Mouse (Mus musculus): ENCODE results near the gene Gm20388. TPM values are rescaled to one million over a fixed set of nuclear protein-coding genes. Genes with fewer than 3 reads are reported as not detected.

Gene Gm20388
- total and polyA plus RNA-seq, 3 experiments: 0.02 to 0.05 TPM; not detected in 1

DNA sequence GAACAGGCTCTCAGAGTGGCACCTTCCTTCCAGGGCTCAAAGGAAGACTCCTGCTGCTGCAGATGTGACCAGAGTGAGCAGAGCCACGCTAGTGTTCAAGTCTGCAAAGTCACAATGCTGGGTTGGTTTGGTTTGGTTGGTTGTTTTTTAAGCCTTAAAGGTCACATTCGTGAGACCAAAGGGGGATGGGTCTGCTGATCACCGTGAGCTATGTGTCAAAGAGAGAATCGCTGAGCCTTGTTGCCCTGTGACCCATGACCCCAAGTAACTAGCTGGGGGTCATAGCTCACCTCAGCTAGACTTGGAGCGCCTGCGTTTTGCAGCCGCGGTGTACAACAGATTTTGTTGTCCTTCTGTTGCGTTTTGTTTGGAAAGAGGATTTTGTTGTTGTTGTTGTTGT is 1460.6 kb downstream of the Gm20388 start:
- Histone ChIP-seq H3K4me3 (ENCODE audit: low read depth, low read length) (no peak overlapping the region), H3K9me3 (replicated peaks) (peaks cover 93% of the 10 kb centered on the region), H3K36me3 (replicated peaks) (no peaks in the 10 kb centered on the region), H3K4me1 (ENCODE audit: insufficient read depth, low read depth, low read length) (no peaks in the 10 kb centered on the region), H3K27me3 (ENCODE audit: insufficient read depth, low read length) (no peaks in the 10 kb centered on the region)
- ATAC-seq (ENCODE audit: extremely low read depth, insufficient number of reproducible peaks, low FRiP score, poor library complexity, severe bottlenecking) (no peak), DNase-seq (ENCODE audit: low spot score) (no peak)
- TF ChIP-seq POLR2AphosphoS5 (IDR thresholded peaks at IDR 0.05; ENCODE audit: insufficient replicate concordance, low read depth, low read length) (no peak), GATA1 (IDR thresholded peaks at IDR 0.05; ENCODE audit: borderline replicate concordance, low read length) (no peak), GATA2 (IDR thresholded peaks at IDR 0.05; ENCODE audit: borderline replicate concordance, low read depth, low read length) (no peak), TAL1 (conservative IDR thresholded peaks at IDR 0.05; ENCODE audit: low read depth, low read length) (no peak), CTCF (IDR thresholded peaks at IDR 0.05; ENCODE audit: low read depth, low read length) (no peak)

DNA sequence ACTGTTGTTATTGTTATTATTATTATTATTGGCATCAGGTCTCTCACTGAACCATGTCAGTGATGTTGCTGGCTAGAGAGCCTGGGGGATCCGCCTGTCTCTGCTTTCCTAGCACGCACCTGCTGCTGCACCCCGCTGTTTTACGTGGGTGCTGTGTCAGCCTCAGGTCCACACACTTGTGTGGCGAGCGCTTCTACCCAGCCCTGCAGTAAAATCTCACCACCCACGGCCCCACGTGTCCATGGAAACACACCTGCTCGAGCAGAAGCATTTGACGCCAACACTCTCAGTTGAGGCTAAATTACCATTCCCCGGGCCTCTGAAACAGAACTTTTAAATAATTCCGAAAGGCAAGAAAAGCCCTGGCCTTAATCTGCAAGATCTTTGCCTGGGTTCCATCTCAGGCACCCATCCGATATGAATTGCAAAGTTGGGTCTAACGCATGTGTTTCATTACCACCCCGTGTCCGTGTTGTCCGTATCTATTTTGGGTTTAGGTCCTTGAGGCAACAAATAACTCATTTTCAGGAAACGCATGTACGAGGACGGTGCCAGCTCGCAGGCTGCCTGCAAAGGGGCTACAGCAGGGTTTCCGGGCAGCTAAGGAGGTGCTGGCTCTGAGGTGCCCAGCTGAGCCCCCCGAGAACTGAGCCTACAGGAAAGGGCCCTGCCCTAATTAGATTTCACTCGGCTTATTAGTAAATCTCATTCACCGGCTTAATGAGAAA is 1461.4 kb downstream of the Gm20388 start:
- DNase-seq (ENCODE audit: low spot score) (no peak), ATAC-seq (ENCODE audit: extremely low read depth, insufficient number of reproducible peaks, low FRiP score, poor library complexity, severe bottlenecking) (no peak)
- Histone ChIP-seq H3K9me3 (replicated peaks) (peaks cover 93% of the 10 kb centered on the region), H3K36me3 (replicated peaks) (no peaks in the 10 kb centered on the region), H3K4me1 (ENCODE audit: insufficient read depth, low read depth, low read length) (no peaks in the 10 kb centered on the region), H3K27me3 (ENCODE audit: insufficient read depth, low read length) (no peaks in the 10 kb centered on the region), H3K4me3 (ENCODE audit: low read depth, low read length) (no peak overlapping the region)
- TF ChIP-seq GATA2 (IDR thresholded peaks at IDR 0.05; ENCODE audit: borderline replicate concordance, low read depth, low read length) (no peak), POLR2AphosphoS5 (IDR thresholded peaks at IDR 0.05; ENCODE audit: insufficient replicate concordance, low read depth, low read length) (no peak), TAL1 (conservative IDR thresholded peaks at IDR 0.05; ENCODE audit: low read depth, low read length) (no peak), GATA1 (IDR thresholded peaks at IDR 0.05; ENCODE audit: borderline replicate concordance, low read length) (no peak), CTCF (IDR thresholded peaks at IDR 0.05; ENCODE audit: low read depth, low read length) (no peak)

DNA sequence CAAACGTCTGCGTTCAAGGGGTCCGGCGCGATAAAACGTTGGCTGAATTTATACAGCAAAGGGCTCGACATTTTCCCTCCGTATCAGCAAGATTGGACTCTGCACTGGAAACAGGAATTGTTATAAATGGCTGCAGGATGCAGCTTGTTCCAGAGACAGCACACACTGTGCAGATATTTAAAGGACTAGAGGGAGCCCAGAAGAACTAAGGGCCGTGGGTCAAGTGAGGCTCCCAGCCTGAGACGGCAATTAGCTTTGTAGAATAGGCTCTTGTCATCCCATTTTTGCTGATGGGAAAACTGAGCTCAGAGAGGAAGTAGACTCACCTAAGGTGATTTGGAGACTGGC is 1462.0 kb downstream of the Gm20388 start:
- no peak for ATAC-seq (ENCODE audit: extremely low read depth, insufficient number of reproducible peaks, low FRiP score, poor library complexity, severe bottlenecking)
- no peaks in the 10 kb centered on the region for H3K36me3 ChIP-seq (replicated peaks)
- H3K27me3 ChIP-seq (ENCODE audit: insufficient read depth, low read length): no peaks in the 10 kb centered on the region
- H3K4me3 ChIP-seq (ENCODE audit: low read depth, low read length): no peak overlapping the region
- no peak for DNase-seq (ENCODE audit: low spot score)
- H3K9me3 ChIP-seq (replicated peaks): peaks cover 93% of the 10 kb centered on the region
- no peaks in the 10 kb centered on the region for H3K4me1 ChIP-seq (ENCODE audit: insufficient read depth, low read depth, low read length)
- TF ChIP-seq GATA2 (IDR thresholded peaks at IDR 0.05; ENCODE audit: borderline replicate concordance, low read depth, low read length): no peak

DNA sequence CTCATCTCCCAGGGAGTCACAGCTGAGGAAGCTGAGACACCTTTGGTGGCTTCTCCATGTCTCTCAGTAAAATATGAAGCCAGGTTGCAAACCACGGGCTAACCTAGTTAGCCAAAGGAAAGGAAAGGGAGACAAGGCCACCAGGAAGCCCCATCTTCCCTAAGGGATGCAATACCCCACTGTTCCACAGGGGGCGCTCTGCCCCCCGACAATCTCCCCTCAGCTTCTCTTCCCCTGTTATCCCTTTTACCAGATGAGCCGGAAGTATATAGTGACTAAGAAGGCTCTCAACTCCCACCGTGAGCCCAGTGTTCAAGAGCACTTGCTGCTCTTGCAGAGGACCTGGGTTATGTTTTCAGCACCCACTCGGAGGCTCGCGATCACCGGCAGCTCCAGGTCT is 1463.6 kb downstream of the Gm20388 start:
- TF ChIP-seq GATA2 (IDR thresholded peaks at IDR 0.05; ENCODE audit: borderline replicate concordance, low read depth, low read length) (no peak), TAL1 (conservative IDR thresholded peaks at IDR 0.05; ENCODE audit: low read depth, low read length) (no peak), POLR2AphosphoS5 (IDR thresholded peaks at IDR 0.05; ENCODE audit: insufficient replicate concordance, low read depth, low read length) (no peak), GATA1 (IDR thresholded peaks at IDR 0.05; ENCODE audit: borderline replicate concordance, low read length) (no peak), CTCF (IDR thresholded peaks at IDR 0.05; ENCODE audit: low read depth, low read length) (no peak)
- Histone ChIP-seq H3K9me3 (replicated peaks) (peaks cover 91% of the 10 kb centered on the region), H3K36me3 (replicated peaks) (no peaks in the 10 kb centered on the region), H3K27me3 (ENCODE audit: insufficient read depth, low read length) (no peaks in the 10 kb centered on the region), H3K4me1 (ENCODE audit: insufficient read depth, low read depth, low read length) (no peaks in the 10 kb centered on the region), H3K4me3 (ENCODE audit: low read depth, low read length) (no peak overlapping the region)
- no peak for DNase-seq (ENCODE audit: low spot score)
- ATAC-seq (ENCODE audit: extremely low read depth, insufficient number of reproducible peaks, low FRiP score, poor library complexity, severe bottlenecking): no peak

DNA sequence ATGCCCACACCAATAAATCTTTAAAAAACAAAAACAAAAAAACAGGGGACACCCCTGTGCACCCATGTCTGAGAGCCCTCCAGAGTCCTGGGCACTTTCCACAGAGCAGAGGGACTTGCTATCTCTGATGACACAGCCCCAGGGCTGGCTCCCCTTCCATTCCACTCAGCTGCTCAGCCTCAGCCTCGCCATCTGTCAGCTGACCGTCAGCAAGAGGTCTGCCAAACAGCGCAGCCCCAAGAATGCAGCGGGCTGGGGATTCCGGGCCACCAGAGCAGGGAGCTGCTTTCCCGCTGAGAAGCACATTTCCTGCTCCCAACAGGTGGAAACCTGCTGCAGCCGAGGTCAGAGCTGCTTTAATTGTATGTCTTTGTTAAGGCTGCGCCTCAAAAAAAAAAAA is 1464.1 kb downstream of the Gm20388 start:
- TF ChIP-seq GATA2 (IDR thresholded peaks at IDR 0.05; ENCODE audit: borderline replicate concordance, low read depth, low read length): no peak
- TF ChIP-seq GATA1 (IDR thresholded peaks at IDR 0.05; ENCODE audit: borderline replicate concordance, low read length): no peak
- no peak for TF ChIP-seq CTCF (IDR thresholded peaks at IDR 0.05; ENCODE audit: low read depth, low read length)
- no peak for TF ChIP-seq POLR2AphosphoS5 (IDR thresholded peaks at IDR 0.05; ENCODE audit: insufficient replicate concordance, low read depth, low read length)
- no peak for TF ChIP-seq TAL1 (conservative IDR thresholded peaks at IDR 0.05; ENCODE audit: low read depth, low read length)
- Histone ChIP-seq H3K9me3 (replicated peaks) (peaks cover 91% of the 10 kb centered on the region), H3K4me3 (ENCODE audit: low read depth, low read length) (no peak overlapping the region), H3K36me3 (replicated peaks) (no peaks in the 10 kb centered on the region), H3K4me1 (ENCODE audit: insufficient read depth, low read depth, low read length) (no peaks in the 10 kb centered on the region), H3K27me3 (ENCODE audit: insufficient read depth, low read length) (no peaks in the 10 kb centered on the region)
- ATAC-seq (ENCODE audit: extremely low read depth, insufficient number of reproducible peaks, low FRiP score, poor library complexity, severe bottlenecking) (no peak), DNase-seq (ENCODE audit: low spot score) (no peak)

DNA sequence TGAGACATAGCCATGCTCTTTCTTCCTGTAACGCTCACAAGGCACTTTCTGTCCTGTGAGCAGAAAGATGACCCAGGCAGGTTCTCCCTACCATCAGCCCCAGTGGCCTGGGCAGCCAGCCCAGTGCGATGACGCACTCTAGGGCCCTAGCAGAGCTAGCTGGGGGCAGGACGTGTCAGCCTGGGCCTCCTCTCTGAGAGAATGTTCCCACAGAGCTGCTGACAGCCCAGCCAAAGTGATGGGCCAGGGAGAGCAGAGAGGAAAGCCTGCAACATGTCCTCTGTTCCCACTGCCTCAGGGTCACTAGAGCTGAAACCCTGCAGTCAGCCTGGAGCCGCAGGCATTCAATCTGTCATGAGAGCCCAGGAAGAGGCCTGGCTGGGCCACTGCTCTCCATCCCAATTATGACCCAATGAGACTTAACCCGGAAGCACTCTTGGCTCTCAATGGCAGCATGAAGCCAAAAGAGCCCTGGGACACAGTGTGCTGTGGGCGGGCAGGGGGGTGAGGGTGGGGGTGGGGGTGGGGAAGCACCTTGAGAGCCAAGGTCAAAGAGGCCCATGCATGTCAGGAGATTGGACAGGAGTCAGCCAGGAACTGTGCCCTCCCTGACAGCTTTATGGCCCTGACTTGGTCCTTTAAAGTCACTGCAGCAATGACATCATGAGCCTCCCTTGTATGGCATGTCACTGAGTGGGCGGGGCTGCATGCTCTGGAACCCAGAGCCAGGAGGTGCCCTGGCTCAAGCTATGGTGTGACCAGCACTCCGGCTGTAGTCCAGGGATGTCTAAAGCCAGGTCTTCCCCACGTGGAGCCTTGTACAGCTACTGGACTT is 1465.7 kb downstream of the Gm20388 start:
- H3K4me3 ChIP-seq (ENCODE audit: low read depth, low read length): no peak overlapping the region
- peaks cover 92% of the 10 kb centered on the region for H3K9me3 ChIP-seq (replicated peaks)
- H3K36me3 ChIP-seq (replicated peaks): no peaks in the 10 kb centered on the region
- DNase-seq (ENCODE audit: low spot score): no peak
- H3K4me1 ChIP-seq (ENCODE audit: insufficient read depth, low read depth, low read length): no peaks in the 10 kb centered on the region
- ATAC-seq (ENCODE audit: extremely low read depth, insufficient number of reproducible peaks, low FRiP score, poor library complexity, severe bottlenecking): no peak
- H3K27me3 ChIP-seq (ENCODE audit: insufficient read depth, low read length): no peaks in the 10 kb centered on the region
- TF ChIP-seq GATA2 (IDR thresholded peaks at IDR 0.05; ENCODE audit: borderline replicate concordance, low read depth, low read length) (no peak), TAL1 (conservative IDR thresholded peaks at IDR 0.05; ENCODE audit: low read depth, low read length) (no peak), GATA1 (IDR thresholded peaks at IDR 0.05; ENCODE audit: borderline replicate concordance, low read length) (no peak), POLR2AphosphoS5 (IDR thresholded peaks at IDR 0.05; ENCODE audit: insufficient replicate concordance, low read depth, low read length) (no peak), CTCF (IDR thresholded peaks at IDR 0.05; ENCODE audit: low read depth, low read length) (no peak)

All from G1E (cell line).